Mouse (Mus musculus): ENCODE data around the gene 9930104L06Rik.
"Not testable (repeated sequence)": the region's sequence is repeated elsewhere in the genome, so short reads cannot be mapped to it uniquely, and the experiment has no call there.

The 9930104L06Rik gene

GRCm38 (mm10) chr4:124936613-124937471 is at the start of gene 9930104L06Rik:
TSS of gene 9930104L06Rik (plus strand) at chr4:124937048.
- peak; percentile 92 to 94 for DNase-seq (ENCODE audit: low spot score in 2 of 2)

GRCm38 (mm10) chr4:124888702-124889101 is 48.1 kb upstream of the 9930104L06Rik start:
- DNase-seq (ENCODE audit: low spot score in 2 of 2), result no peak

GRCm38 (mm10) chr4:124889935-124890334 is 46.9 kb upstream of the 9930104L06Rik start:
- no peak for DNase-seq (ENCODE audit: low spot score in 2 of 2)

GRCm38 (mm10) chr4:124890831-124891230 is 46.0 kb upstream of the 9930104L06Rik start:
- no peak for DNase-seq (ENCODE audit: low spot score in 2 of 2)

- no peak for DNase-seq (ENCODE audit: low spot score in 2 of 2)
These were observed 43.1 kb upstream of the 9930104L06Rik start for GRCm38 (mm10) chr4:124893769-124894168.

GRCm38 (mm10) chr4:124894508-124895428 is 42.1 kb upstream of the 9930104L06Rik start:
- peak; percentile 22 to 41 for DNase-seq (ENCODE audit: low spot score in 2 of 2)

- no peak for DNase-seq (ENCODE audit: low spot score in 2 of 2)
These were observed 38.4 kb upstream of the 9930104L06Rik start for GRCm38 (mm10) chr4:124898428-124898827.

GRCm38 (mm10) chr4:124899906-124900305 is 36.9 kb upstream of the 9930104L06Rik start:
- DNase-seq (ENCODE audit: low spot score in 2 of 2), result no peak

GRCm38 (mm10) chr4:124905417-124905816 is 31.4 kb upstream of the 9930104L06Rik start:
- DNase-seq (ENCODE audit: low spot score in 2 of 2), result no peak

- no peak for DNase-seq (ENCODE audit: low spot score in 2 of 2)
These were observed 30.7 kb upstream of the 9930104L06Rik start for GRCm38 (mm10) chr4:124905971-124906822.

- DNase-seq (ENCODE audit: low spot score in 2 of 2), result no peak
These were observed 8.7 kb upstream of the 9930104L06Rik start for GRCm38 (mm10) chr4:124928102-124928501.

GRCm38 (mm10) chr4:124939211-124939610 is 2.4 kb downstream of the 9930104L06Rik start, which contains the start of gene Cdca8:
TSS of gene Cdca8 (minus strand) at chr4:124939311.
- DNase-seq (ENCODE audit: low spot score in 2 of 2), result not testable (repeated sequence)

- DNase-seq (ENCODE audit: low spot score in 2 of 2), result peak; percentile 79 to 84
These were observed 6.2 kb downstream of the 9930104L06Rik start for GRCm38 (mm10) chr4:124943022-124943421.

GRCm38 (mm10) chr4:124943781-124944180 is 6.9 kb downstream of the 9930104L06Rik start:
- no peak for DNase-seq (ENCODE audit: low spot score in 2 of 2)

GRCm38 (mm10) chr4:124944961-124945360 is 8.1 kb downstream of the 9930104L06Rik start:
- DNase-seq (ENCODE audit: low spot score in 2 of 2), result no peak

GRCm38 (mm10) chr4:124949488-124949887 is 12.6 kb downstream of the 9930104L06Rik start:
- no peak for DNase-seq (ENCODE audit: low spot score in 2 of 2)

- no peak for DNase-seq (ENCODE audit: low spot score in 2 of 2)
These were observed 13.6 kb downstream of the 9930104L06Rik start for GRCm38 (mm10) chr4:124950181-124951035.

GRCm38 (mm10) chr4:124951036-124951433 is 14.2 kb downstream of the 9930104L06Rik start:
- no peak for DNase-seq (ENCODE audit: low spot score in 2 of 2)

- no peak for DNase-seq (ENCODE audit: low spot score in 2 of 2)
These were observed 16.7 kb downstream of the 9930104L06Rik start for GRCm38 (mm10) chr4:124953546-124953945.

GRCm38 (mm10) chr4:124957284-124957683 is 20.4 kb downstream of the 9930104L06Rik start:
- DNase-seq (ENCODE audit: low spot score in 2 of 2), result no peak

All from frontal cortex, postnatal 25 days (tissue).